Mouse (Mus musculus) kidney, adult 2 months (tissue): ENCODE data around the gene 1110059E24Rik. TPM values are rescaled to one million over a fixed set of nuclear protein-coding genes. Genes with fewer than 3 reads are reported as not detected.

Experiments
- DNase-seq: peaks from one replicate; pipeline ENCODE4 v3.0.0; 2021
- H3K27ac ChIP-seq: fragments of 200-500 bp; 2 replicates; pipeline ENCODE4 v1.5.1; 2012; ENCODE audit warnings: low read depth, low read length, control low read depth, inconsistent platforms; ENCODE audit not compliant: insufficient read depth
- H3K27me3 ChIP-seq: fragments of 200-500 bp; replicated peaks from 2 replicates; pipeline ENCODE4 v1.6.1; 2012; ENCODE audit warnings: mild to moderate bottlenecking, moderate library complexity, low read length, inconsistent platforms; ENCODE audit not compliant: control insufficient read depth, insufficient read depth
- H3K36me3 ChIP-seq: fragments of 200-500 bp; 2 replicates; pipeline ENCODE4 v1.6.1; 2012; ENCODE audit warnings: mild to moderate bottlenecking, moderate library complexity, low read length, inconsistent platforms; ENCODE audit not compliant: control insufficient read depth, insufficient read depth
- H3K4me1 ChIP-seq: fragments of 200-500 bp; 2 replicates; pipeline ENCODE4 v1.6.1; 2011; ENCODE audit warnings: low read length; ENCODE audit not compliant: control insufficient read depth, insufficient read depth
- H3K4me3 ChIP-seq: fragments of 200-500 bp; 2 replicates; pipeline ENCODE4 v1.5.1; 2011; ENCODE audit warnings: mild to moderate bottlenecking, low read depth, low read length, control low read depth; ENCODE audit not compliant: insufficient read depth
- CTCF ChIP-seq: fragments of 200-500 bp; conservative IDR thresholded peaks from 2 replicates; pipeline ENCODE4 v1.5.1; 2011; ENCODE audit warnings: low read depth, mild to moderate bottlenecking, control low read depth, low read length, moderate library complexity, mixed read lengths; ENCODE audit not compliant: insufficient read depth, insufficient read length
- POLR2A ChIP-seq: fragments of 200-500 bp; IDR thresholded peaks from one replicate; pipeline ENCODE4 v1.6.1; 2011; ENCODE audit warnings: low read depth, low read length, control low read depth
- WGBS: fragments of 180-500 bp; shearing (Covaris S2); methylation state at CpG from one replicate; pipeline ENCODE4 v1.1.7; 2018; 5-methylcytosine and 5-hydroxymethylcytosine counted together
- polyA plus RNA-seq: library from polyadenylated mRNA; depleted of rRNA; stranded (reverse); fragments of >200 nt; gene quantifications from 2 replicates; pipeline ENCODE4 v1.2.3, GENCODE M21; 2012

The 1110059E24Rik gene
- polyA plus RNA-seq, 1 experiment = 7.3 TPM

- Histone ChIP-seq H3K27me3 (no peaks in the 10 kb centered on the region), H3K4me1 (peaks cover 23% of the 10 kb centered on the region), H3K4me3 (no peak overlapping the region), H3K27ac (no peak overlapping the region), H3K36me3 (no peaks in the 10 kb centered on the region)
- no peak for TF ChIP-seq CTCF
- no peak for TF ChIP-seq POLR2A
- no peak for DNase-seq
- WGBS = 44% methylated on average over 1 of the region's 1 CpGs
Measured at GRCm38 (mm10) chr19:21660734-21661133, 8.0 kb upstream of the 1110059E24Rik start.

DNA sequence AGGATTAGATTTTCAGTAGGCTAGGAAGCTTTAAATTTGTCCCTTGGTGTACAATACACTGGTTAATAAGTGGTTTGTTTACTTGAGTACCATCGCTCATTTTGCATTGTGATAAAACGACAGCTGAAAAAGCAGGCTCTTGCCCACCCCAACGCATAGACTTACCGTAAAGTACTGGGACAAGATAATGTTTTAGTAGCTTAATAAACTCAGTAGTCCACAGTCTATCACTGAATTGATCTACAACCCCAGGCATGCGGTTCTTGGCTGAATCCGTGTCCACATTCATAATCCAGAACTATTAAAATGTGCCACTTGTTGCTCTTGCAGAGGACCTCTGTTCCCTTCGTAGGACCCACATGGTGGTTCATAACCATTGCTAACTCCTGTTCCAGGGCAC, 2.0 kb upstream of the 1110059E24Rik start:
- peaks cover 12% of the 10 kb centered on the region; the same call in 1 of the 2 replicates for H3K4me1 ChIP-seq
- no peak for TF ChIP-seq CTCF
- TF ChIP-seq POLR2A = no peak
- DNase-seq = no peak
- H3K36me3 ChIP-seq = no peaks in the 10 kb centered on the region
- no peaks in the 10 kb centered on the region for H3K27me3 ChIP-seq
- WGBS = 27% methylated on average over 7 of the region's 7 CpGs
- no peak overlapping the region for H3K27ac ChIP-seq
- H3K4me3 ChIP-seq = no peak overlapping the region; the same call in 1 of the 2 replicates

DNA sequence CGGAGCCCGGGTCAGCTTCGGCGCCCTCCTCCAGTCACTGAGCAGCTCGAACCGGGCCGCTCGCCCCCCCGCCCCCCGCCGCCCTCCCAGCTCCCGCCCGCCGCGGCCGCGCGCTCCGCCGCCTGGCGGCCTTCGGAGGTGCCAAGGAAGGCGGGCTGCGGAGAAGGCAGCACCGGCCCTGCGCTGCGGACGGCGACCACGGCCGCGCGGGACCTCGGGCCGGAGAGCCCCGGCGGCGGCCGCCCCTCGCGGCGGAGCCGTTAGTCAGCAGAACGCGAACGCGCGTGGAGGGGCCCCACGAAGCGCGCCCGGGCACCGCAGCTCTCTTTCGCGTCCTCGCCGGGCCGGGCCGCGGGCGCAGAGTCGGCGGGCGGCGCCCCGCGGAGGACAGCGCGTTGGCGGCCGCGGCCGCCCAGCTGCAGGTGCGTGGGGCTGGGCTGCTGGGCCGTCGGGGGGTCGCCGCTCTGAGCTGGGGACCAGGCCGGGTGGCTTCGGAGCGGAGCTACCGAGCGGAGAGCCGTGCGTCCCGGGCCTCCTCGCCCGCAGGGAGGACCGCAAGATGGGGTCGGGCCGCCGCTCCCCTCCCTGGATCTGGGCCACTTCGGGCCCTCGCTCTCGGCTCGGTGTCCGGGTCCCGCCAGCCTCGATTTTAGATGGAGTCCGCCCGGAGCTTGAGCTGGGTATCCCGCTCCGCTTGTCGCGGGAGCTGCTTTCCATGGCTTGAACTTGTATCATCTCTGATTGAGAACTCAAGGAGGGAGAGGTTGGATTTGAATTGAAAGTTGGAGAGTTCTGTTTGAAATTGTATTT, 601 bp upstream of the 1110059E24Rik start, which contains the start of gene Abhd17b:
TSS of gene Abhd17b (plus strand) at position 14 of the 810 bp plus-strand sequence.
- peaks cover 5% of the 10 kb centered on the region; the same call in 1 of the 2 replicates for H3K4me1 ChIP-seq
- 3% methylated on average over 95 of the region's 105 CpGs for WGBS

GRCm38 (mm10) chr19:21651664-21652063, 1.1 kb downstream of the 1110059E24Rik start:
- H3K27ac ChIP-seq = no peak overlapping the region
- no peak for DNase-seq
- H3K4me1 ChIP-seq = peaks cover 5% of the 10 kb centered on the region; the same call in 1 of the 2 replicates
- no peaks in the 10 kb centered on the region for H3K36me3 ChIP-seq
- no peaks in the 10 kb centered on the region for H3K27me3 ChIP-seq
- no peak for TF ChIP-seq CTCF
- no peak for TF ChIP-seq POLR2A
- 28% methylated on average over 6 of the region's 6 CpGs for WGBS
- peak overlapping the region; percentile 67 for H3K4me3 ChIP-seq

More for the DNA sequence above, 601 bp upstream of the 1110059E24Rik start, which contains the start of gene Abhd17b:
- Histone ChIP-seq H3K4me3 (peak within 1 kb of the TSS; percentile 67), H3K36me3 (no peaks in the 10 kb centered on the region), H3K27ac (peak within 1 kb of the TSS; percentile 94), H3K27me3 (no peaks in the 10 kb centered on the region)
- no peak for TF ChIP-seq POLR2A
- no peak for TF ChIP-seq CTCF
- DNase-seq = peak; percentile 57

DNA sequence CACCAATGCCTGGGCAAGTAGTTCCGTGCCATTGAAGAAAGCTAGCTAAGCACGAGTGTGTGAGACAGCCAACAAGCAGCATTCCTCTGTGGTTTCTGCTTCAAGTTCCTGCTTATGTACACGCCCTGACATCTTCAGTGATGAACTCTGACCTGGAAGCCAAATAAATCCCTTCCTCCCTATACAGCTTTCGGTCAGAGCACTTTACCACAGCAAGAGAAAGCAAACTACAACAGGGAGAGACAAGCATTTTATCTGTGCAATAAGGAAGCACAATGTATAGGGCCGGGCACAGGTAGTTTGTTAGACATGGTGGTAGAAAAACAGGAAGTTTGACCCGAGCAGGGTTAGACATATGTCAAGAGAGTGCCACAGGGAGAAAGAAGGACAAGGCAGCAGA, 6.6 kb downstream of the 1110059E24Rik start:
- DNase-seq = no peak
- H3K36me3 ChIP-seq = no peaks in the 10 kb centered on the region
- no peaks in the 10 kb centered on the region for H3K27me3 ChIP-seq
- peaks cover 12% of the 10 kb centered on the region for H3K4me1 ChIP-seq
- WGBS = 64% methylated on average over 6 of the region's 6 CpGs
- no peak overlapping the region for H3K27ac ChIP-seq
- TF ChIP-seq POLR2A (no peak), CTCF (no peak)
- no peak overlapping the region for H3K4me3 ChIP-seq

GRCm38 (mm10) chr19:21645301-21645700, 7.5 kb downstream of the 1110059E24Rik start:
- no peak for DNase-seq
- WGBS = 38% methylated on average over 4 of the region's 4 CpGs
- Histone ChIP-seq H3K4me1 (peaks cover 10% of the 10 kb centered on the region), H3K36me3 (no peaks in the 10 kb centered on the region), H3K4me3 (no peak overlapping the region), H3K27me3 (no peaks in the 10 kb centered on the region), H3K27ac (no peak overlapping the region)
- TF ChIP-seq POLR2A (no peak), CTCF (no peak)

DNA sequence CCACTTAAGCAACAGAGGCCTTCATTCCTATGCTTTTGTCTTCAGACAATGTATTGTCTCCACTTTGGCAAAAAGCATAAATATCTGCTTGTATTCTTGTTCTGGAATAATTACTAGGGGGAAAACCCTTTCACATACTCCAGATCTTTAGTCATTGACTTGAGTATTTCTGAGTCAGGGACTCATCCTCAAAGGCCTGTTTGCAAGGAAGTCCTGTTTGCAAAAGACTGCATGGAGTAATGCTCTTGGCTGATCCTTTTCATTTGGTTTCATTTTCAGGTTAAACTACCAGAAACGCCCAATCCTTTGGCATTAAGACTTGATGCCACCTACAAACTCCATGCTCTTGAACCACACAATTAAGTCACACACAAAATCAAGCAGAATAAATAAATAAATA, 8.8 kb downstream of the 1110059E24Rik start:
- no peak for TF ChIP-seq CTCF
- no peak for TF ChIP-seq POLR2A
- Histone ChIP-seq H3K4me1 (peaks cover 10% of the 10 kb centered on the region), H3K27ac (no peak overlapping the region), H3K36me3 (no peaks in the 10 kb centered on the region), H3K4me3 (no peak overlapping the region), H3K27me3 (no peaks in the 10 kb centered on the region)
- WGBS = 70% methylated on average over 1 of the region's 1 CpGs
- DNase-seq = no peak
